Mouse (Mus musculus) erythroblast, embryonic 14.5 days (primary cell): Measurements from ENCODE around the gene B3gnt6.

Experiments
- GATA1 ChIP-seq: IDR thresholded peaks from 2 replicates; pipeline ENCODE4 v1.6.1; 2012; ENCODE audit warnings: low read length, inconsistent platforms, mixed read lengths
- TAL1 ChIP-seq: IDR thresholded peaks from 3 replicates; pipeline ENCODE4 v1.6.1; 2012; ENCODE audit warnings: low read length, inconsistent platforms, mixed read lengths

GRCm38 (mm10) chr7:98157636-98158332 is 41.5 kb downstream of the B3gnt6 start:
- no peak for TF ChIP-seq GATA1
- no peak for TF ChIP-seq TAL1
